Mouse (Mus musculus): ENCODE measurements around the gene Adamtsl1. TPM values are rescaled to one million over a fixed set of nuclear protein-coding genes. Genes with fewer than 3 reads are reported as not detected.

Adamtsl1 gene
- total RNA-seq (2021), result 8.7 and 10.6 TPM in 2 replicates
- long read RNA-seq, partial matches to known transcripts, result 2 of 2 reads
- long read RNA-seq, other reads (novel, unspliced or antisense), result 0 of 2 reads

DNA sequence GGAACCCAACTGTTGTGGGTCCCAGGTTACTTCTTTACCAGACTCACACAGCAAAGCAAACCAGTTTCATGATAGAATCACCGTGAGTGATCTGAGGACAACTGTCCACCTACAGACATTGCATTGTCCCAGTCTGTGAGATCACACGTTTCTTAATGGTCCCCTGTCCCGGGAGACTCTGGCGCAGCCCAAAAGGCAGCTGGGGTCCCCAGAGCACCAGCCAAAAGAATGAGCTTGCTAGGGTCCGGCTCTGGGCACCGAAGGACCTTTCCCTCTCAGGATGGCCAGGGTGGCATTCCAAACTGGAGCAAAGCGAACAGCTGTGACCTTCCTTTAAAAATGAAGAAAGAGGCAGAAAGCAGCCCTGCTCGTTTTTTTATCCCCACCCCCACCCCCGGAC lies at the start of gene Adamtsl1:
Adamtsl1 (plus strand) TSS at position 381 of the 400 bp plus-strand sequence.
- no peak for DNase-seq

DNA sequence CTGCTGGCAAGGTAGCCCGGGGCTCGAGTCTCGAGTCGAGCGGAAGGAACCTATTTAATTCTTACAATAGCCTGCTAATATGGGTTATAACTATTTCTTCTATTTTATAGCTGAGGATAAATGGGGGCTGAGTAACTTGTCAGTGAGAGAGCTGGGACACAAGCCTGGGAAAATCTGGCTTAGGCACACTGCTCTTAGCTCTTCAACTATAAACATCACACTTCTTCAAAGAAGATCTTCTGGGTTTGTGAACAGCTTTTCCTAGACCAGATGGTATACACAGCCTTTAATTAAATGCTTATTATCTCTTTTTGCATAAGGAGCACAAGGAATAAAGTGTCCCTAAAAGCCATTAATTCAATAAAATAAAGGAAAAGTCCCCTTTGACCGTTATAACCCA lies 30.4 kb upstream of the Adamtsl1 start:
- no peak for DNase-seq

DNA sequence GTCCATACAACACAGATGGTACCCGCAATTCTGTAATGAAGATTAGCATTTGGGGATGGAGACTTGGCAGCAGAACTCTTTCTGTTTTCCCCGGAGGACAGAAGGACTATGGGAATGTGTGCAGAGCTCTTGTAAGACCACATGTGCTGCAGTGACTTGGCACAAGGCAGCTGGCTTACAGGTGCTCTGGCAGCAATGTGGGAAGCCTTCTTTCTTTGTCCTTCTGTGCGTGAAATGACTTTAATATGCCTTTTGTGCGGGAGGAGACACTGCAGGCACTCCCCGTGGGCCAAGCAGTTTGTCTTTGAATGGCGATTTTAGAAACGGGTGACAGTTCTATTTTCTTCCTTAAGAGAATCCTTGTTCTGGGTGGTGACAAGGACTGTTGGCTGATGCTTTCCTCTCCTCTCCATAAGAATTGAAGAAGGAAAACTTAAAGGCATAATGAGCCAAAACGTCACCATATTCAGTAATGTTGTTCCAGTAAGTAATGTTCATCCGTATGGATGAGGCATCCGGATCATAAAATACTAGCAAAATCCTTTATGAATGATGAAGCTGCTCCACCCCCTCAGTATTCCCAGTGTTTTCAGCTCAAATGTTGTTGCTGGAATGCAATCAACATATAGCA lies 27.5 kb upstream of the Adamtsl1 start:
- DNase-seq, result no peak

DNA sequence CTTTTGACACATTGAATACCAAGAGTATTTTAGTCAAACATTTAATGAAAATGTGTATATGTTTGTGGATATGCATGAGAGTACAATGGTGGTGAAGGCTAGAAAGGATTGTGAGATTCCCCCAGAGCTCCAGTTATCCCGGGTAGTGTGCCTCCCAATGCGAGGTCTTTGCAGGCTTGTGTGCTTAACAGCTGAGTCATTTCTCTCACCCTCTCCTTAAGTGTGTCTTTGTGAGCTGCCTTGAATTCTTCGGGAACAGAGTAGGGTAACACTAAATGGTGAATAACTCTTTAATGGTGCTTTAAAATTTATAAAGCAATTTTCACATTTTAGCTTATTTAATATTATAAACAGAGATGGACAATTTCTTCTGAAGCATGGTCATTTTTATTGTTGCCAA lies 8.3 kb upstream of the Adamtsl1 start:
- DNase-seq, result no peak

DNA sequence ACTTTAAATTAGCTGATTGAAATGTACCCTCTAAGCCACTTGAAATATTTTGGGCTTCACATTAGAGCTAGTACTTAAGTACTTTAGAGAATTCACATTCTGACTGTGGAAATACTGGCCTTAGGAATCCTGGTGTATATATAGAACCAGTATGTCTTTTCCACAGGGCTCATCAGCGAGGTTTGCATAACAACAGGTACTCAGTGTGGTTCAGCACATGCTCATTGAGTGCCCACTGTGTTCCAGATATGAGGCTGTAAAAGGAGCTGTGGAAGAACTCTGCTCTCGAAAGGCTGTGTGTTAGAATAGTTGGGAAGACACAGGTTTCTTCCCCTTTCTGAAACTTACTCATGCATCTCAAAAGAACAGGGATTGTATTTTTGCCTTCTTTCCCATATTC lies 7.0 kb upstream of the Adamtsl1 start:
- DNase-seq, result no peak

DNA sequence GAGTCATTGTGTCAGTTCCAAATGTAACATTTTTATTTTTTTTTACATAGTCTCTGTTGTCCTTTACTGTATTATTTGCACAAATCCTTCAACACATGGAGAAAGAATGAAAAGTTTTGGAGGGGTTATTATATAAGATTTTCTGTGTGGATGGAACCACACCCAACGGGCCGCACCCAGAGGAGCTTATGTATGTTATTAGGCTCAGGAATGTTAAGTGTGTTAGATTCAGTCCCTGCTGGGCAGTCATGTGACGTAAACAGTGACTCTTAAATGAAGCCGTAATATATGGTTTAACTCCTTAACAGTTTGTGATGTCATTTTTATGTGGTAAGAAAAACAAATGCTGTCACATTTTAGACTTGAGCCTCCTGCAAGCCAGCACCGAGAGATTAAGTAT lies 6.5 kb upstream of the Adamtsl1 start:
- no peak for DNase-seq

DNA sequence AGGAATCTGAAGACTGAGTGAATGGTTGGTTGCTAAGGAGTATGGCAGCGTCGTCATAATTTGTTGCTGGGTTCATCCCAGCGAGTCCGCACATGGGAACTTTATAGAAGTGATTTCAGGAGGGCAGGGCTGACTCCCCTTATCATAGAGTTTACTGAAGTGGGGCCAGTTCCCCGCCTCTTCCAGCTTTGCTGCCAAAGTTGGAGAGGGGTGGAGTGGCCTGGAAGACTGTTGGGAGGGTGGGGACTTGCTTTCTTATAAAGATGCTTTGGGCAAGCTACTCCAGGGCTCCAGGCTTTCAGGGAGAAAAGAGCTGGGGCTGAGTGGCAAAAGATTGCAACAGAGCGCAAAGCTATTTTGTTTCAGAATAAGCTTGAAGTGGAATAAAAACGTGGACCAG lies 684 bp upstream of the Adamtsl1 start:
- peak; percentile 2 for DNase-seq

DNA sequence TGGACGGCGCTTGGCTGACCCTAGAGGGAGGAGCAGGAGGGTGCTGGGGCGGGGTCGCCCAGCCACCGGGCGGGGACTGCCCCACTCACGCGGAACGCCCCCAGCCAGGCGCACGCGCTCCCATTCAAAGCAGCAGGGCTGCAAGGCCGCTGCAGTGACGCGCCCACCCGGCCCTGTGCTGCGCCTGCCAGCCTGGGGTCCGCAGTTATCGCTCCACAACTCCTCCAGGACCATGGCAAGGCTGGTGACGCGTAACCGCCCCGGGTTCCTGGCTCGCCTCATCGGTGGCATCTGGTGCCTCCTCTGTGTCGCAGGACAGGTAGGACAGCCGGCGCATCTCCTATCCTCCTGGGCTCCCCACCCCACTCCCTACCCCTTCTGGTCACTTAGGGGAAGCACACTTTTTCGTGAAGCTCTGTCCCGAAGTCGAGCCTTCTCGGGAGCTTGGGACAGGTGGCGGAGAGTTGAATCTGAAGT lies 271 bp downstream of the Adamtsl1 start:
- peak; percentile 21 for DNase-seq

DNA sequence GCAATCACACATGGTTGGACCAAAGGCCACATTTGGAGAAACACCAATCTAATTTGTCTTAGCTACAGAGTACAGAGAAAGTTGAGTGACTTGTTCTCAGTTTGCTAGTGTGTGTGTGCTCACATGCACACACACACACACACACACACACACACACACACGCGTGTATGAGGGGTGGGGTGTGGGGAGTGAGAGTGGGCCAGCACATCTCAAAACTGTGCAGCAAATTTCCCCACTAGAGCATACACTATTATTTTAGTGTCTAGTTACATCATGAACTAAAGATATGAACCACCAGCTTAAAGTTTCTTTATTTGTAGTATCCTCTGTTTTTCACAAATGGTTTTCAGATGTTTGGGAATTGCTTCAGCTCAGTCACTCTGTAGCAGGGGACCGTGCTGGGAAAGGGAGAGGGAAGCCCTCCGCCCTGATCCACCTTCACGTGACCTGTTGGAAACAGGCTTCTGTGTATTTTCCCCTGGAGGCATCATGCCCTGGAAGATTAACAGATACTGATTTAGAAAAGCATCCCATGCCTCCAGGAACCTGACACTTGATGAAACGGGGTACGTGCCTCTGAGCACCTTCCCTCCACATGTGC lies 13.1 kb downstream of the Adamtsl1 start:
- DNase-seq, result no peak

DNA sequence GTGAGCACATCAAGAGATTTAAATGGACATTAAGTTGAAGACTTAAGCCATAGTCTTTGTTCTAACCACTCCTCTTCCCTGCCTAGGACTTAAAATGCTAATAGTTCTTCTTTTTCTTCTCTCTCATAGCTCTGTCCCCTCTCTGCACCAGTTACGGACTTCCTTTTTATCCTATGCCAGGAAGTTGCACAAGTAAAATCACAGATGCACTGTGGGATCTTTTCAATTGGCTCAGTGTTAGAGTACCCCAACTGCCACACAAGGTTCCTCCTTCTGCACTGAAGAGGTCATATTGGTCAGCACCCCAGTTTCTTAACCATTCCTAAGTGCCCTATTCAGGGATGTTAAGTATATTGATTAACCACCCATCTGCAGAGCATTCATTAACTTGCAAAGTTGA lies 15.9 kb downstream of the Adamtsl1 start:
- DNase-seq, result no peak

DNA sequence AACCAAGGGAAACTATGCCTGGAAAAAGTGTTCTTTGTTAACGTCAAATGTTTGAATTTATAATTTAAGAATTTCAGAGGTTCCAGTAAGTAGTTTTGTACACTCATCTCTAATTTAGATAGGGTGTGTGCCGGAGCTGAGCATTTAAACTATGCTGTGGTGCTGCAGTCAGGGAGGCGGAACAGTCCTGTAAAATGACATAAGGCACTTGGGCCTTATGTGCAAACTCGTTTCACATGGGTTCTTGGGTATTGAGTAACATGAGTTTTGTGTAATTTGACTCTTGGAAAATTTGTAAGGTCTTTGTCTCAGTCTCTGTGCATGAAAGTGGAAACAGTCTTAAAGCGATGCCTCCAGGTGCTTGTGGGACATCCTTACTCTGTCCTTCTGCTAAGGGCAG lies 25.7 kb downstream of the Adamtsl1 start:
- no peak for DNase-seq

DNA sequence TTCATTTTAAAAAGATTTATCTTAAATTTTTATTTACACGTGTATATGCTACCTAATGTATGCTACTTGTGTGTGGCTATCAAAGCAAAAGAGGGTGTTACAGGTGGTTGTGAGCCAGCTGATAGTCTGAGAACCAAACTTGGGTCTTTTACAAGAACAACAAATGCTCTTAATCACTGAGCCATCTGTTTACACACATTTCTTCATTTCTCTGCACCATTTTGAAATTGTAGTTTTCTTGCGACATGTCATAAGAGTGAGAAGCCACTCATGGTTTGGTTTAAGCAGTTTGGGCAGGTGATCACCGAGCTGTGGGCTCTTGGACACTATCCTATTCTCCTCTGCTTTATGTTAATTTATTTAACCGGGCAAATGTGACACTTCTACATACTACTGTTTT lies 29.2 kb downstream of the Adamtsl1 start:
- no peak for DNase-seq

DNA sequence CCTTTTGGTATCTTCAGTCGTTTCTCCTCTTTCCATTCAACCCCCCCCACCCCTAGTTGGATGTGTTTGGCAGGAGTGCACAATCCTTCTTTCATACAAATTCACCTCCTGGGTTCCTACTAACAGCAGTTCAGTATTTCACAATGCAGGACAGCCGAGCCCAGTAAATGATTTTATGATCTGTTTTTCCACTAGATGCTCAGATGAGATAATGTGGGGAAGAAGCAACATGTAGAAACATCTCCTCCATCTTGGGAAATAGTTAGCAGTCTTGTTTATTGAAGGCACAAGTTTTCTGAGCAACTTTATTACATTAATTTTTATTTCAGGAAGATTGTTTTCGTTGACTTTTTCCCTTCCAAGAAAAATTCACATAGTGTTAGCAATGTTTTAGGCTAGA lies 40.7 kb downstream of the Adamtsl1 start:
- DNase-seq, result no peak

DNA sequence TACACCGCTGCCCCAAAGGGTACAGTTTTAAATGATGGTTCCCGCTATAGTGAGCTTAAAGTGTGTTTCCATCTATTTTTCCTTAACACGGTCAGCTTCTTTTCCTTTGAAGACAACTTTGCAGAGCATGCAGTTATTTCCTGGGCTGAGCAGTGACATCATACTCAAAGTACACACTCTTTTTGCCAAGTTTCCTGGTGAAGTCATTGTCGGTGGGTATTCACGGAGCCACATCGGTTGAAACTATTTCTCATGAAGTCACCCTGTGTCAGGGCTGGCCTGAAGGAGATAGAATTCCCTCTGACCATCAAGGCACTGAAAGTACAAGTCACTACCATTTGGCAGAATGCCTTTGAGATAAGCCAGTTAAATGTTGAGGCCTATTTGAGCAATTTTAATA lies 45.8 kb downstream of the Adamtsl1 start:
- DNase-seq, result no peak

DNA sequence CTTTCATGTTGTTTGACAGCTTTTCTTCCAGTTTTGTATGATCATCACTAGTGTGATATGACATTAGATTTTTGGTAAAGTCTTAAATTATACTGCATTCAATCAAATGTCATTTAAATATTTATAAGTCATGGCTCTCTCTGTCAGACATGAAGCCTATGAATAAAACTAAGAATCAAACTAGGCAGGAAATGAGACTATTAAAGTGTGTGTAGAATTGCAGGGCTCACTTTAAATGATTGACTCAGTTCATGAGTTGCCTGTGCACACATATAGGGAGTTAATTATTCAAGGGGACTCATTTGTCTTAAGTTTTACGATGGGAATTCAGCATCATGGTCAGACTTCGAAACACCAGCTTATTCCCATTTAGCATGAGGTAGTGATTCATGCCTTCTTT lies 71.5 kb downstream of the Adamtsl1 start:
- DNase-seq, result no peak

DNA sequence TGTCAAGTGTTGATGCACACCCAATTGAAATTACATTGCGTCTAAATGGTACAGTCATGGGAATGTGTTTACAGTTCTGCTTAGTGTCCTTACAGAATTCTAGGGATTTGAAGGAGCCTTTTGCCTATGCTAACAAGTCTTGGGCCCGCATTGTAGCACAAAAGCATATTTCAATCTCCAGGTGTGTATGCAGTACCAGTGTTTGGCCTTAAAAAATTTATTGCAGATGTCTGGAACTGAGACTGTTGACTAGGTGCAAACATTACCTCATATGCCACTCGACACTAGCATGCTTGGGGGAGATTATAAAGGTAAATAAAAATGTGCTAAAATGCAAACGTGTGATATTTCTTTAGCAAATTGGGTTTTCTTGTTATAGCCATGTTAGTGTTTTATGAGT lies 75.0 kb downstream of the Adamtsl1 start:
- DNase-seq, result no peak

DNA sequence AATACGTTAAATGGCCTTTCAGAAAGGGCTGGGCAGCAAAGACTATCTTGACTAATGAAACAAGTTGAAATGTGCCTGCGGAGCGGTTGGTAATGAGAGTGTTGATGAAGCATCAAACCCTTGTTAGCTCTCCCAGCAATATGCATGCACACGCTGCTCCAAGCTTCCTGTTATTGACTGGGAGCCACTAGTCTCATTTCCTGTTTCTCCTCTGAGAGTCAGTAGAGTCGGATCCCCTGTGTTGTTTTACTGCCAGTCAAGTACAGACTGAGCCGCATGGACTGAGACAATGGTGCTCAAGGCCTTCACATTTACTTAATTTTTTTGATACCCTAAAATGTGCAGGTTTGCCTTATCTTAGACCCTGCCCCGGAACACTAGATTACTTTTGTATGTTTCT lies 77.1 kb downstream of the Adamtsl1 start:
- no peak for DNase-seq

DNA sequence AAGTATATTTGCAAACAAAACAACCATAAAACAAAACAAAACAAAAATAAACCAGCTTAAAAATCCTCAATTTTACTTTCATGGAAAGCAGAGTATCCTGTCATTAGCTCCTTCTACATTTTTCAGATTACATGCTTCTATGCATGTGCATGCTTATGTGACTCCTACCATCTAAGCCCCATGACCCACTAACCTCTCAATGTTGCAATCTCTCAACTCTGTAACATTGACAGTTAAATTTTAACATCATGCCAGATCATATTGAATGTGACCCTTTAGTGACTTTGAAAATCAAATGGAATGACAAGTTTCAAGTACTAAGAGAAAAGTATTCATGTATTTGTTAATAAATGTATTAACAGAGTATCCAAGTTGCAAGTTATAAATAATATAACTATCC lies 80.2 kb downstream of the Adamtsl1 start:
- DNase-seq, result no peak

DNA sequence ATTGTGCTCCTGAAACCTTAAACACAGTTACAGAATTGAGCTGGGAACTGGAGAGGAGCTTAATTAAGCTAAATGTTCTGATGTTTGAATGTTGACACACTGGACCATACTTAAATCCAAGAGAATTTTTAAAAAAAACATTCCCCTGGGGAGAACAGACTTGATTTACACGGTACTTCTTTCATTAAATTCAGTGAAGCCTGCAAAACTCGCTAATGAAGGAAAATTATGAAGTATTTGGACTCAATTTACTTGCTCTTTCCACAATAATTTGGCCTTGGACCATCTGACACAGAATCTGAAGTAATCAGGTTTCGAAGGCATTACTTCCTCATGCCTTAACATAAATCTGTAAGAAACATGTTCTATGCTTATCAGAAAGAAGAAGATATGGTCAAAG lies 99.4 kb downstream of the Adamtsl1 start:
- no peak for DNase-seq

DNA sequence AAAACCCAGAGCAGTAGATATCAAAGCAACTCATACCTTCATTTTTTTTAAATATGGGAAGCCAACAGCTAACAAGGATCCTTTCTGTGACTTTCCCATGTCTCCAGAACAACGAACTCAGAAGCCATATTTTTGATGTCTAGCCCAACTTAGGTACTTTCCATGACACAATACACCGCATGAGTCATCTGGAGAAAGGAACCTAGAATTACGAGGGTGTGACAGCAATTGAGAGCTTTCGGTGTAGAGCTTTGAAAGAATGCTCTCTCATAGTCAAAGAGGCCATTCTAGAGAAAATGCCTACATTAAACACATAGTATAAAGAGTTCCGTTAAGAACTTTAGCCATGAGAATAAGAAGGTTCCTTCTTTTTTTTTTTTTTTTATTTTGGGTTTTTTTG lies 104.8 kb downstream of the Adamtsl1 start:
- no peak for DNase-seq

DNA sequence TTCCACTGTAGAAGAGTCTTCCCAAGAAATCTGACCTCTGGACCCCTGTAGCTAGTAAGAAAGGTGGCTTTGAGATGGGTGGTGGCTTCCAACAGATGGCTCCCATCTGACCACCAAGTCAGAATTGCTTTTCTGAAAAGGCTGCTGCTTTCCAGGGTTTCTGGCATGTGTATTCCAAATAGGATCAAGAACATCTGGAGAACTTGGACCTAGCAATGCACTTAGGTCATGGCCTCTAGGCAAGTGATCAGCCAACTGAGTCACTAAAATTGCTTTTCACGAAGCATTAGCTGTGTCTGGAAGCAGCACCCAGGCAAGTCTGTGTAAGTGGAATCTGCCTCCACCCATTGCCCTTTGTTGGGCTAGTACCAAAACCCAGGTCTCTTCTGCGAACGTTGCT lies 105.3 kb downstream of the Adamtsl1 start:
- no peak for DNase-seq

DNA sequence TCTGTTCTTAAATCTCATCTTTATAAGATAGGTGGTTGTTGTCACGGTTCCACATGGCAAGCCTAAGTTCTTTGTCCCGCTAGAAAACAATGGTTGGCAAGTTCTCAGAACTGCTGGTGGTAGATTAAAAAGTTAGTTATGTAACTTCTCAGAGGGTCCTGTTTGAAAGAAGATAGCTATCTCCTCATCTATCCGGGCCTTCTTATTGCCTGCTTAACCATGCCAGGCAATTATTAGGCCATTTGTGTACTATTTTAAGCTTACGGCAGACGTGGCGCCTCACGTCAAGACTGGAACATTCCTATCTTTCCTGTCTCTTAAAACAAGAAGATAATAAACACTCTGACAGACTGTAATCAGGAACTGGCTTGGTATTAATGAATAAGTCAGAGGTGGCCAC lies 115.4 kb downstream of the Adamtsl1 start:
- no peak for DNase-seq

DNA sequence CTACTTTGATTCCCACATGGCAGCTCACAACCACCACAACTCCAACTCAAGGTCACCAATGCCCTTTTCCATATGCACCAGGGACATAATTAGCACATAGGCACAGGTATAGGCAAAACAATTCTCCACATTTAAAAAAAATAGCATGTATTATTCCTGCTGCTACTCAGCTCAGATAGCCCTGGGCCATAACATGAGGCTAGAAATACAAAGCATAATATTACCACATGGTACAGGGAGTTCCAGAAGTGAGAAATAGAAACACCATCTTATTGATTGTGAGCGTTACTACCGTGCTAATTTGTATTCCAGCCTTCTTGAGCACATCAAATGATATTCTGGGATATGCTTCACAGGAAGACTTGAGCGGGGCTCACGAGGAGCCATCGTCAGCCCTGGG lies 155.3 kb downstream of the Adamtsl1 start:
- DNase-seq, result no peak

DNA sequence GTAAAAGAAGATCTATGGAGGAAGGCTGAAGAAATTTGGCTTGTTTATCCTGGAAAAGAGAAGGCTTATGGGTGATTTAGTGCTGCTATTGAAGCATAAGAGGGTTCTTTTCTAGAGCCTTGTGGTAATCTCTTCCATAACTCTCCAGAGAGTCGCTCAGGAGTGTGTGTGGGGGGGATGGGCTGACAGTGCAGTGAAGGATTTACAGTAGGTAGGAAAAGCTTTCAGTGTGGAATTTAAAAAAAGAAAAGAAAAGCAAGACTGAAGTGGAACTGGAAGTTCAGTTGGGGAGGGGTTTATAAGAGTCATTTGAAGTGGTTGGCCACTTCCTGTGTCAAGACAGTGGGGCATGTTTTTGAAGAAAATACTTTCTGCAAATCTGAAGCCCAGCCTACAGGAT lies 155.8 kb downstream of the Adamtsl1 start:
- no peak for DNase-seq

All from adrenal gland, postnatal 25 days (tissue).